Mouse (Mus musculus) heart, embryonic 11.5 days (tissue): Measurements from ENCODE around the gene Ankrd44. TPM values are rescaled to one million over a fixed set of nuclear protein-coding genes. Genes with fewer than 3 reads are reported as not detected.
A peak's percentile ranks its signal among the peaks of the same experiment; 100 is the strongest.

Source experiments
- ATAC-seq: fragments of 200-750 bp; cut with Nextera tagmentation; replicated peaks from 2 replicates; pipeline ENCODE4 v1.8.0; 2017; ENCODE audit warnings: moderate library complexity; ENCODE audit not compliant: insufficient number of reproducible peaks, low FRiP score, low TSS enrichment
- H3K27ac ChIP-seq: fragments of 300-500 bp; sonication (generic); 2 replicates; pipeline ENCODE4 v1.5.1; 2014; ENCODE audit warnings: mild to moderate bottlenecking, low read depth, low read length
- H3K27me3 ChIP-seq: fragments of 300-500 bp; sonication (generic); 2 replicates; pipeline ENCODE4 v1.6.1; 2014; ENCODE audit warnings: mild to moderate bottlenecking, low read length, mixed read lengths; ENCODE audit not compliant: control insufficient read depth, insufficient read depth
- H3K36me3 ChIP-seq: fragments of 300-500 bp; sonication (generic); 2 replicates; pipeline ENCODE4 v1.6.1; 2014; ENCODE audit warnings: mild to moderate bottlenecking, low read length, moderate library complexity, mixed read lengths; ENCODE audit not compliant: control insufficient read depth, insufficient read depth
- H3K4me1 ChIP-seq: fragments of 300-500 bp; sonication (generic); 2 replicates; pipeline ENCODE4 v1.6.1; 2014; ENCODE audit warnings: low read length; ENCODE audit not compliant: control insufficient read depth, insufficient read depth
- H3K4me2 ChIP-seq: fragments of 300-500 bp; sonication (generic); 2 replicates; pipeline ENCODE4 v1.6.1; 2014; ENCODE audit warnings: mild to moderate bottlenecking, moderate library complexity
- H3K4me3 ChIP-seq: fragments of 300-500 bp; sonication (generic); 2 replicates; pipeline ENCODE4 v1.5.1; 2014; ENCODE audit warnings: low read depth, low read length
- H3K9ac ChIP-seq: fragments of 300-500 bp; sonication (generic); 2 replicates; pipeline ENCODE4 v1.6.1; 2014; ENCODE audit warnings: mild to moderate bottlenecking, low read depth, low read length, moderate library complexity
- H3K9me3 ChIP-seq: fragments of 300-500 bp; sonication (generic); replicated peaks from 2 replicates; pipeline ENCODE4 v1.6.1; 2016; ENCODE audit warnings: low read length; ENCODE audit not compliant: control insufficient read depth
- WGBS: fragments of 180-500 bp; shearing (Covaris S2); extraction: QIAGEN DNeasy Blood & Tissue Kit; methylation state at CpG from one replicate; pipeline ENCODE4 v1.1.7; 2014; ENCODE audit not compliant: insufficient replicate concordance; 5-methylcytosine and 5-hydroxymethylcytosine counted together
- polyA plus RNA-seq: library from polyadenylated mRNA; unstranded; fragments of >200 nt; fragmentation: Nextera tagmentation; extraction: Ambion mirVana; gene quantifications from 2 replicates; pipeline ENCODE4 v1.2.1, GENCODE M21; 2014

Ankrd44 gene
- polyA plus RNA-seq, 1 experiment from 2014 or later: 11.1 TPM

DNA sequence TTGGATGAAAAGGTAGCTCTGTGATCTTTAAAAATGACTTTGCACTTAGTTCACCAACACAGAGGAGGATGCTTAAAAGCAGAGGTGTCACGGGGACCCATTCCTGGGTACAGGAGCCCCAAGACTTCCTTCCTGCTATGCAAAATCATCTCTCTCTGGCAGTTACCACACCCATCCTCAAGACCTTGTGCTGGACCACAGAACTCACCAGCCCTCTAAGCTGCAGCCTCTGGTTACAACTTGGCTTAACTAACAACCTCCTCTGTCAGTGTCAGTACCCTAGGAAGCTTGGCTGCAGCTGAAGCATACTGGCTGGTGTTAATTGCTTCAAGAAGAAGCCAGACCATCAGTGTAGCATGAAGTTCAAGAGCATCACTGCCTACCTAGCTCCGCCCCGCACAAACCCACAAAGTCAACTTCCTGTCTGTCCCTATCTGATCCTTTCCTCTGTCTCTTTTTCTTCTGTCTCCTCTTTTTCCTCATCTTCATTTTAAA, 12.8 kb downstream of the Ankrd44 start:
- Histone ChIP-seq H3K36me3 (no peaks in the 10 kb centered on the region), H3K4me2 (no peak overlapping the region), H3K4me3 (no peak overlapping the region), H3K27me3 (no peaks in the 10 kb centered on the region), H3K9me3 (no peaks in the 10 kb centered on the region), H3K9ac (no peak overlapping the region), H3K4me1 (peaks cover 10% of the 10 kb centered on the region), H3K27ac (no peak overlapping the region)
- 79% methylated on average over 3 of the region's 3 CpGs for WGBS
- no peak for ATAC-seq

DNA sequence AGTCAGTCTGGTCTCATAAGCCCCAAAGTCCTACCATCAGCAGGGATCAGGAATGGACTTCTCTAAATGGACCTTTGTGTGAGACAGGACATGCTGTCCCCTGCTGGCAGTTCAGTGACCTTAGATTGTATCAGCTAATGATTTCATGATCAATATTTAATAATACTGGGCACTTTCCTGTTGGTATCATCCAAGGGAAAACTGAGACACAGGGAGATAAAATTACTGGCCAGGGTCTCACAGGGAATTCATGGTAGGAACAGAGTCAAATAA, 13.2 kb downstream of the Ankrd44 start:
- Histone ChIP-seq H3K4me2 (no peak overlapping the region), H3K36me3 (no peaks in the 10 kb centered on the region), H3K9me3 (no peaks in the 10 kb centered on the region), H3K9ac (no peak overlapping the region), H3K27me3 (no peaks in the 10 kb centered on the region), H3K4me1 (peaks cover 10% of the 10 kb centered on the region), H3K4me3 (no peak overlapping the region), H3K27ac (no peak overlapping the region)
- no peak for ATAC-seq

DNA sequence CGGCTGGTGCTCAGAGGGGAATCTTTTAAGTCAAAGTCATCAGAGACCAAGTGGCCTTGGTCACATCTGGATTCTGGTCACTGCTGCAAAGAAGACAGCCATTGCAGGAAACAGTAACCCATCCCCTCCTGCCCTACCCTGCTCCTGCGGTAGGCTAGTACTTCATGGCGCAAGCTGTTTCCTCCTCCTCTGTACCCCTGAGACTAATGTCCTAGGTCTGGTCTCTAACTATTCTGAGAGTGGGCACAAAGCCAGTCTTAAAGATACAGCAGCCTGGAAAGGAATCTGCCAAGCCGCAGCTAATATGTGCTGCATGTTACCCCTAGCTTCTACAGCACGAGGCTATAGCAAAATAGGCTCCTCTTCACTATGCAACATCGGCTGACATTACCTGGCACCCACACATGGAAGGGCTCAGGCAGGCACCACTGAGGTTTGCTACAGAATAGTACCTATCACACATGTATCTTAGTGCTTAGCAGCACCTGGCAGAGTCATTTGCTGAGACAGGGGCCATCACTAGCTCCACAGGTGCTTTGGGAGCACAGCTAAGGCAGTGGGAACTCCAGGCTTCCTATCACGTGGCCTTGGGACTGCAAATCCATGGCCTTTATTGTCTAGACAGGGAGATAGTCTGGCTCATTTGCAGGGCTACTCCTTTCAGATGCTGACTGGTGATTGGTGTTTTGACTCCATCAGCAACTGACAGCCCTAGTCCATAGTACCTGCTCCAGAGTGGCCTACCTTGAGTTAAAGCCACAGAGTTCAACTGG, 13.7 kb downstream of the Ankrd44 start:
- no peak overlapping the region for H3K4me3 ChIP-seq
- 0 out of 2 replicates have a peak, but pooled peaks have one; percentile 20 for ATAC-seq
- H3K9me3 ChIP-seq: no peaks in the 10 kb centered on the region
- no peak overlapping the region for H3K4me2 ChIP-seq
- no peaks in the 10 kb centered on the region for H3K27me3 ChIP-seq
- 64% methylated on average over 7 of the region's 7 CpGs for WGBS
- no peaks in the 10 kb centered on the region for H3K36me3 ChIP-seq
- no peak overlapping the region for H3K9ac ChIP-seq
- peaks cover 10% of the 10 kb centered on the region for H3K4me1 ChIP-seq
- H3K27ac ChIP-seq: no peak overlapping the region

DNA sequence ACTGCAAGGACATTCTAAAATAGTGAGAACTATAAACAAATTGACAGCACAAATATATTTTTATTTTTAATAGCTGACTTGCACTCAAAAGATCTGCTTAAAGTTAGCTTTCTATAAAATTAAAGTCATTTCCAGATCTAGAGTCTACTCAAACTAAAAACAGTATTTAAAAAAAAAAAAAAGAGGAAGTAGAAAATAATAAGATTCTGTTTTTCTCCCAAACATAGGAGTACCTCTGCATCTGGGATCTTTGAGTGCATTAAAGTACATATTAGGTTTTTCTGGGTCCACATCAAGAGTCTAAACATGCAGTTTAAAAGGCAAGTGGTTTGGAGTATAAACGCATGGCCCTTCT, 15.0 kb downstream of the Ankrd44 start:
- H3K9me3 ChIP-seq: no peaks in the 10 kb centered on the region
- H3K4me1 ChIP-seq: peaks cover 11% of the 10 kb centered on the region
- H3K27me3 ChIP-seq: no peaks in the 10 kb centered on the region
- no peak overlapping the region for H3K4me3 ChIP-seq
- no peak overlapping the region for H3K4me2 ChIP-seq
- H3K27ac ChIP-seq: no peak overlapping the region
- H3K9ac ChIP-seq: no peak overlapping the region
- 86% methylated on average over 1 of the region's 1 CpGs for WGBS
- ATAC-seq: no peak
- no peaks in the 10 kb centered on the region for H3K36me3 ChIP-seq

DNA sequence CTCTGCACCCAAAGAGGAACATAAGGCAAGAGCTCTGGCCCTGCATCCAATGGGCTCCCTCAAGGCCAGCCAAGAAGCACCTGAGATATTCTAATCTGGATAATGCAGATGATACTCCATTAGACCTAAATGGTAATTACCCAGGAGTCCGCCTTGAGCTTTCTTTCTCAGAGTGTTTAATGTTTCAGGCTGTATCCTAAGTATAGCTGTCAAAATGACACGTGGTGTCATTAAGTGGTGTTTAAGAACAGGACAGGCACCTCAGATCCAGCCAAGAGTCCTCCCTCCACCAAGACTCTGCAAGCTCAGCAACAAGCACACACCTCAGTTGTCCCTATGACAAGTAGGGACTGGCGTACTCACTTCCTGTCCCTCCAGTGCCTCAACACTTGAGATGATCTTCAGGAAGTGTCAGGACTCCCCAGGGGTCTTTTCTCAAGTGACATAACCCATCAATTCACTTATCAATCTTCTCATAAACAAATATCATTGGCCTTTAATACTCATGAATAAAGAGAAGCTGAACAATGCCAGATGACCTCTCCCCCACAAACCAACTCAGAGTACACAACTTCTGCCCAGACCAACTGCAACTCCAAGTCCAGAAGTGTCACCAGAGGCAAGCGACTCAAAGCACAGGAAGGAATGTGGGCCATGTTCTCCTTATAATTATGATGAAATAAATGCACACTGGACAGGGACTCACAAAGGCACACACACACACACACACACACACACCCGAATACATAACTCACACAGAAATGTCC, 15.5 kb downstream of the Ankrd44 start:
- Histone ChIP-seq H3K9ac (no peak overlapping the region), H3K27ac (no peak overlapping the region), H3K4me2 (no peak overlapping the region), H3K9me3 (no peaks in the 10 kb centered on the region), H3K36me3 (no peaks in the 10 kb centered on the region), H3K27me3 (no peaks in the 10 kb centered on the region), H3K4me1 (peaks cover 17% of the 10 kb centered on the region), H3K4me3 (no peak overlapping the region)
- ATAC-seq: no peak
- WGBS: 69% methylated on average over 5 of the region's 5 CpGs

DNA sequence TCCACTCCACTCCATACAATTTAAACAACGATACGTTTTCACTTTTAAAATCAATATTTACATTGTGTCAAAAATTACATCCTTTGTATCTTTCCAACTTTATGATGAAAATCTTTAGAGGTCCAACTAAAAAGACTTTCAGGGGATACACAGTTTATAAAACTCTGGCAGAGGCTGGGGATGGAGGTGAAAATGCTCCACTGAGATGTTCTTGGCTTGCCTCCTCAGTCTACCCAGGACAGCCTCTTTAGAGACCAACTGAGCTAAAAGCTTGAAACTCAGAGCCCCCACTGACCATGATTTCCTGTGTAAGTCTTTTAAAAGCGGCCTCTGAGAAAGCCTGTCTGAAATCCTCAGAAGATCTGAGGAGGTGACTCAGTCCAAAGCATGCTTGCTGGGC, 17.4 kb downstream of the Ankrd44 start:
- WGBS: 75% methylated on average over 3 of the region's 3 CpGs

DNA sequence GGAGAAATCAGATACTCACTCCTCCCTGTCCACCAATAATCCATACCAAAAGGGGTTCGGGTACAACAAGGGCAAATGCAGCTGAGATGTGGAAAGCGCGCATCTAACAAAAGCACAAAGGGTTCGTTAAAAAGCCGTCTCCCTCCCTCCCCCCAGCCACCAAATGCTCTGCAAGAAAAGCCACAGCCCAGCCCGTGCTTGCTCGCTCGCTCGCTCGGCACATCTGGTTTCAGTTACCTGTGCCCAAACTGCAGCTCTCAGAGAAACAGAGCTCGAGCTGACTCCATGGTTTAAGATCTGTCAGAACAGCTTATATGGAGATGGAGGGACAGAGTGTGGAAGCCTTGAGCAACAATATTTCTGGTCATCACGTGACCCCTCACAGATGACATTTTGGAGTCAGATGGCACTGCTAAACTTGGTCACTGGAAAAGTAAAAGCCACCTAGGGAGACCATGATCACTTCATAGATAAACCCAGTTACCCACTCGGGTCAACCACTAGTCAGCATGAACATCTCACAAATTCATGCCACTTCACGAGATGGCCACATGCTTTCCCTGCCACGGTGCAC, 19.0 kb downstream of the Ankrd44 start:
- H3K27me3 ChIP-seq: no peaks in the 10 kb centered on the region
- no peak overlapping the region for H3K4me3 ChIP-seq
- no peak overlapping the region for H3K27ac ChIP-seq
- ATAC-seq: no peak
- peak overlapping the region; percentile 35 for H3K4me2 ChIP-seq
- H3K9me3 ChIP-seq: no peaks in the 10 kb centered on the region
- no peaks in the 10 kb centered on the region for H3K36me3 ChIP-seq
- WGBS: 43% methylated on average over 15 of the region's 15 CpGs
- no peak overlapping the region for H3K9ac ChIP-seq
- peaks cover 11% of the 10 kb centered on the region for H3K4me1 ChIP-seq

More for the DNA sequence above, 17.4 kb downstream of the Ankrd44 start:
- no peak overlapping the region for H3K4me3 ChIP-seq
- no peak for ATAC-seq
- H3K9me3 ChIP-seq: no peaks in the 10 kb centered on the region
- H3K36me3 ChIP-seq: no peaks in the 10 kb centered on the region
- peaks cover 21% of the 10 kb centered on the region for H3K4me1 ChIP-seq
- no peak overlapping the region for H3K27ac ChIP-seq
- H3K4me2 ChIP-seq: no peak overlapping the region
- no peak overlapping the region for H3K9ac ChIP-seq
- no peaks in the 10 kb centered on the region for H3K27me3 ChIP-seq

DNA sequence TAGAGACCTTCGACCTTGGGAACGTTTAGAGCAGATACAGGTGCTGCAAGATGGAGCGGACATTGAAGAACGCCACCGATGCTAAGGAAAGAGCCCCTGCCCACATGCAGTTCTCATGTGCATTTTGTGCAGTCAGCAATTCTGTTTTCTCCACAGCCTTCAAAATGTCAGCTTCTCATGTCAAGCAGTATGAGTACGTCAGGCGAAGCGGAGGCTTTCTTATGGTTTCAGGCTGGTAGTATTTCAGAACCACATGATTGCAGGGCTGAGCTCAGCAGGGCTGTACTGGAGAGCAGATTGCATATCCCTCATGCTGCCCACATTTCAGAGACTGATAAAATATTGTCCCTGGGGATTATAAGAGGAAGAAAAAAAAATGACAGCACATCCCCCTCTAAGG, 19.9 kb downstream of the Ankrd44 start:
- ATAC-seq: no peak
- Histone ChIP-seq H3K9ac (no peak overlapping the region), H3K4me3 (no peak overlapping the region), H3K27ac (no peak overlapping the region), H3K9me3 (no peaks in the 10 kb centered on the region), H3K27me3 (no peaks in the 10 kb centered on the region), H3K36me3 (no peaks in the 10 kb centered on the region), H3K4me2 (no peak overlapping the region), H3K4me1 (peaks cover 11% of the 10 kb centered on the region)
- WGBS: 71% methylated on average over 8 of the region's 8 CpGs
